Mouse (Mus musculus) CH12.LX (cell line): ENCODE data around the gene Zfhx3.

Experiments used
- CHD1 ChIP-seq: IDR thresholded peaks from 2 replicates; pipeline ENCODE4 v1.6.1; 2012; ENCODE audit warnings: low read depth, low read length, improper control_type of control experiment, inconsistent platforms
- CHD2 ChIP-seq: IDR thresholded peaks from 2 replicates; pipeline ENCODE4 v1.6.1; 2011; ENCODE audit warnings: low read length, improper control_type of control experiment
- CTCF ChIP-seq, 2 experiments: IDR thresholded peaks in 1 of 2; conservative IDR thresholded peaks in 1 of 2; 2 replicates each; pipeline ENCODE4 v1.5.1; 2011 to 2012; ENCODE audit warnings: low read depth in 2 of 2, low read length in 2 of 2, improper control_type of control experiment in 1 of 2, inconsistent platforms in 1 of 2, mild to moderate bottlenecking in 1 of 2, moderate library complexity in 1 of 2
- EP300 ChIP-seq: IDR thresholded peaks from 2 replicates; pipeline ENCODE4 v1.6.1; 2011; ENCODE audit warnings: low read length, improper control_type of control experiment
- HCFC1 ChIP-seq: IDR thresholded peaks from 2 replicates; pipeline ENCODE4 v1.6.1; 2012; ENCODE audit warnings: low read depth, mild to moderate bottlenecking, inconsistent platforms, low read length, improper control_type of control experiment
- MEF2A ChIP-seq: IDR thresholded peaks from 2 replicates; pipeline ENCODE4 v1.6.1; 2014; ENCODE audit warnings: low read depth, mild to moderate bottlenecking, inconsistent platforms, low read length, improper control_type of control experiment, borderline replicate concordance
- TCF12 ChIP-seq: IDR thresholded peaks from 2 replicates; pipeline ENCODE4 v1.6.1; 2014; ENCODE audit warnings: low read depth, mild to moderate bottlenecking, inconsistent platforms, low read length, improper control_type of control experiment
- ZNF384 ChIP-seq: IDR thresholded peaks from 2 replicates; pipeline ENCODE4 v1.6.1; 2012; ENCODE audit warnings: low read depth, low read length, improper control_type of control experiment, inconsistent platforms

GRCm38 (mm10) chr8:108241041-108241690 lies 298.7 kb downstream of the Zfhx3 start:
- no peak for TF ChIP-seq EP300
- TF ChIP-seq CTCF (conservative IDR thresholded peaks at IDR 0.05 in 1 of 2, IDR thresholded peaks at IDR 0.05 in 1 of 2; ENCODE audit: low read depth in 2 of 2, low read length in 2 of 2), result no peak
- TF ChIP-seq ZNF384, result no peak
- TF ChIP-seq MEF2A, result no peak
- TF ChIP-seq CHD2, result no peak
- TF ChIP-seq CHD1, result no peak
- TF ChIP-seq HCFC1, result no peak
- TF ChIP-seq TCF12, result no peak
